Mouse (Mus musculus): ENCODE measurements around the gene E130116L18Rik. TPM values are rescaled to one million over a fixed set of nuclear protein-coding genes. Genes with fewer than 3 reads are reported as not detected.
"Not testable (repeated sequence)": the region's sequence is repeated elsewhere in the genome, so short reads cannot be mapped to it uniquely, and the experiment has no call there.

E130116L18Rik gene
- polyA plus RNA-seq, 1 experiment from 2014 or later = not detected

GRCm38 (mm10) chr5:25247036-25247435 lies 24.1 kb upstream of the E130116L18Rik start:
- Histone ChIP-seq H3K27me3 (ENCODE audit: control insufficient read depth, insufficient read depth, low read length) (no peaks in the 10 kb centered on the region), H3K36me3 (ENCODE audit: control insufficient read depth, insufficient read depth, low read length) (peaks cover 8% of the 10 kb centered on the region), H3K4me3 (ENCODE audit: low read depth, low read length) (no peak overlapping the region), H3K9me3 (ENCODE audit: control insufficient read depth, low read length) (no peaks in the 10 kb centered on the region), H3K27ac (ENCODE audit: low read depth, low read length) (no peak overlapping the region), H3K4me2 (no peak overlapping the region), H3K4me1 (ENCODE audit: control insufficient read depth, insufficient read depth, low read length) (no peaks in the 10 kb centered on the region), H3K9ac (ENCODE audit: low read length) (no peak overlapping the region)
- ATAC-seq (ENCODE audit: low FRiP score) (no peak), DNase-seq (ENCODE audit: low spot score, missing footprints) (no peak)
- WGBS = 83% methylated on average over 3 of the region's 3 CpGs

DNA sequence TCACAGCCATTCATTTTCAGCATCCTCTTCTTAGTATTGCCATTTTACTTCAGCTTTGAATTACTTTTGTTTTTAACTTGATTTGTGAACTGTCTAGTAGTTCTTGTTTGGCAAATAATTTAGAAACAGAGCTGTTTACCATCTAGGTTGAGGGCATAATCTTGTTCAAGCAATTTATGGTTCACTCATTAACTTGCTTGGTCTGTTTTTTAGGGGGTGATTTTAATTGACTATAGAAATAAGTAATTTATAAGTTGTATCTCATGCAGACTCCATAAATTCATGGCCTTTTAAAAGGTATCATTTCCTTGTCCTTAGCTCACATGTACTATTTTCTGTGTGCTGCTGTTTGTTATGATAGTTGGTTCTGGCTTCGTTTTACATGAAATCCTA lies 23.5 kb upstream of the E130116L18Rik start:
- no peak overlapping the region for H3K4me2 ChIP-seq
- DNase-seq (ENCODE audit: low spot score, missing footprints) (peak; percentile 62), ATAC-seq (ENCODE audit: low FRiP score) (no peak)
- H3K27me3 ChIP-seq (ENCODE audit: control insufficient read depth, insufficient read depth, low read length) = no peaks in the 10 kb centered on the region
- H3K36me3 ChIP-seq (ENCODE audit: control insufficient read depth, insufficient read depth, low read length) = peaks cover 7% of the 10 kb centered on the region
- no peaks in the 10 kb centered on the region for H3K9me3 ChIP-seq (ENCODE audit: control insufficient read depth, low read length)
- H3K4me1 ChIP-seq (ENCODE audit: control insufficient read depth, insufficient read depth, low read length) = no peaks in the 10 kb centered on the region
- WGBS = 76% methylated on average over 1 of the region's 1 CpGs
- H3K27ac ChIP-seq (ENCODE audit: low read depth, low read length) = no peak overlapping the region
- H3K9ac ChIP-seq (ENCODE audit: low read length) = no peak overlapping the region
- no peak overlapping the region for H3K4me3 ChIP-seq (ENCODE audit: low read depth, low read length)

DNA sequence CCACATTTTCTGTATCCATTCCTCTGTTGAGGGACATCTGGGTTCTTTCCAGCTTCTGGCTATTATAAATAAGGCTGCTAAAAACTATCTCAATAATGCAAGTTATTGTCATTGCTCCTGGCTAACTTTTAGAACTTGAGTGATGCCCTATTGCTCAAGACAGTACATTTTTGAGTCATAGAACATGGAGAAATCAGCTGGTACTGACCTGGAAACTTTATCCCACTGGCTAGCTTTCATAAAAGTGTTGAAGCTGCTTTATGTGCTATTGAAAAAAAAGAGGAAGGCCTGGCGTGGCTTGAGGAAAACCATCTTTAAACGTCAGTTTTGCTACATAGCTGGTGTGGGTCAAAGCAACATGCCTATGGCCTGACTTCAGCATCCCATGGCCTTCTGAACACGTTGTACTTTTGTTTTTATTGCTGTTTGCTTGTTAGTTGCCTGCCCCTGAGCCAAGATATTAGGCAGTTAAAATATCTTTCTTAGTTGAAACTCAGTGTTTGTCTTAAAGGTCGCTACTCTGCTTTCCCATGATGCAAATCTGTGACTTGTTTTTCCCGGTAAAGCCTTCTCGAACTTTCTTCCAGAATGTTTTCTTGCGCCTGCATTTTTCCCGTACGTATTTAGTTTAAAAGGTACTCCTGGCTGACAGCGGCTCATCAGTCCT lies 23.0 kb upstream of the E130116L18Rik start:
- H3K4me3 ChIP-seq (ENCODE audit: low read depth, low read length) = no peak overlapping the region
- no peaks in the 10 kb centered on the region for H3K4me1 ChIP-seq (ENCODE audit: control insufficient read depth, insufficient read depth, low read length)
- 87% methylated on average over 10 of the region's 10 CpGs for WGBS
- H3K9ac ChIP-seq (ENCODE audit: low read length) = no peak overlapping the region
- ATAC-seq (ENCODE audit: low FRiP score) = no peak
- H3K27ac ChIP-seq (ENCODE audit: low read depth, low read length) = no peak overlapping the region
- DNase-seq (ENCODE audit: low spot score, missing footprints) = peak; percentile 35
- H3K36me3 ChIP-seq (ENCODE audit: control insufficient read depth, insufficient read depth, low read length) = 0 out of 2 replicates have a peak, but pooled peaks cover 3% of the 10 kb centered on the region
- no peaks in the 10 kb centered on the region for H3K27me3 ChIP-seq (ENCODE audit: control insufficient read depth, insufficient read depth, low read length)
- no peak overlapping the region for H3K4me2 ChIP-seq
- H3K9me3 ChIP-seq (ENCODE audit: control insufficient read depth, low read length) = no peaks in the 10 kb centered on the region

GRCm38 (mm10) chr5:25243101-25243500 lies 20.1 kb upstream of the E130116L18Rik start:
- DNase-seq (ENCODE audit: low spot score, missing footprints) (no peak), ATAC-seq (ENCODE audit: low FRiP score) (no peak)
- Histone ChIP-seq H3K27me3 (ENCODE audit: control insufficient read depth, insufficient read depth, low read length) (no peaks in the 10 kb centered on the region), H3K36me3 (ENCODE audit: control insufficient read depth, insufficient read depth, low read length) (no peaks in the 10 kb centered on the region), H3K9ac (ENCODE audit: low read length) (no peak overlapping the region), H3K9me3 (ENCODE audit: control insufficient read depth, low read length) (no peaks in the 10 kb centered on the region), H3K4me3 (ENCODE audit: low read depth, low read length) (no peak overlapping the region), H3K27ac (ENCODE audit: low read depth, low read length) (no peak overlapping the region), H3K4me2 (no peak overlapping the region), H3K4me1 (ENCODE audit: control insufficient read depth, insufficient read depth, low read length) (no peaks in the 10 kb centered on the region)
- 92% methylated on average over 6 of the region's 6 CpGs for WGBS

- H3K9ac ChIP-seq (ENCODE audit: low read length); DNase-seq (ENCODE audit: low spot score, missing footprints); H3K4me3 ChIP-seq (ENCODE audit: low read depth, low read length); ATAC-seq (ENCODE audit: low FRiP score); H3K27ac ChIP-seq (ENCODE audit: low read depth, low read length); H3K4me1 ChIP-seq (ENCODE audit: control insufficient read depth, insufficient read depth, low read length); H3K4me2 ChIP-seq; H3K9me3 ChIP-seq (ENCODE audit: control insufficient read depth, low read length); H3K36me3 ChIP-seq (ENCODE audit: control insufficient read depth, insufficient read depth, low read length); H3K27me3 ChIP-seq (ENCODE audit: control insufficient read depth, insufficient read depth, low read length): not testable (repeated sequence)
- WGBS = 85% methylated on average over 1 of the region's 1 CpGs
These were observed 1.4 kb upstream of the E130116L18Rik start for GRCm38 (mm10) chr5:25224377-25224776.

GRCm38 (mm10) chr5:25221604-25222003 lies 1.3 kb downstream of the E130116L18Rik start, which contains the start of gene Galnt11:
Gene Galnt11 (plus strand): TSS chr5:25221904.
- Histone ChIP-seq H3K4me1 (ENCODE audit: control insufficient read depth, insufficient read depth, low read length) (peaks cover 6% of the 10 kb centered on the region; the same call in 1 of the 2 replicates), H3K36me3 (ENCODE audit: control insufficient read depth, insufficient read depth, low read length) (no peaks in the 10 kb centered on the region), H3K27ac (ENCODE audit: low read depth, low read length) (no peak within 1 kb of the TSS), H3K9ac (ENCODE audit: low read length) (peak within 1 kb of the TSS; percentile 87), H3K4me2 (peak within 1 kb of the TSS; percentile 63), H3K27me3 (ENCODE audit: control insufficient read depth, insufficient read depth, low read length) (no peaks in the 10 kb centered on the region), H3K4me3 (ENCODE audit: low read depth, low read length) (peak within 1 kb of the TSS; percentile 71), H3K9me3 (ENCODE audit: control insufficient read depth, low read length) (no peaks in the 10 kb centered on the region)
- ATAC-seq (ENCODE audit: low FRiP score) = no peak
- WGBS = 86% methylated on average over 3 of the region's 3 CpGs
- no peak for DNase-seq (ENCODE audit: low spot score, missing footprints)

DNA sequence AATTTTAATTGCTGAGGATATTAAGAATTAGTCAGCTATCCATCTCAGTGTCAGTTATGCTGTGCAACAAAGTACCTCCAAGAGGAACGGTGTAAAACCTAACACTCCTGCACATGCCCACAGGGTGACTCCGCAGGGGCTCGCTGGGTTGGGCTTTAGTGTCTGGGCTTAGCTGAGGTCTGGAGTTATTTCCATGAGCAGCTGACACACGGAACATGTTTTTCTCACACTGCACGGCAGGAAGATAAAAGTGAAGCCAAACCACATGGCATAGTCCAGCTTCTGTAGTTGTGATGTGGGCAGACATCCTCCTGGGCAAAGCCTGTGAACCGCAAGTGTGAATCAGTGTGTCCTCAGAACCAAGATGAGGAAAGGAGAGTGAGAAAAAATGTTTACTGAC lies 7.9 kb downstream of the E130116L18Rik start:
- DNase-seq (ENCODE audit: low spot score, missing footprints) (no peak), ATAC-seq (ENCODE audit: low FRiP score) (no peak)
- Histone ChIP-seq H3K36me3 (ENCODE audit: control insufficient read depth, insufficient read depth, low read length) (no peaks in the 10 kb centered on the region), H3K9ac (ENCODE audit: low read length) (no peak overlapping the region), H3K4me2 (no peak overlapping the region), H3K4me3 (ENCODE audit: low read depth, low read length) (no peak overlapping the region), H3K27me3 (ENCODE audit: control insufficient read depth, insufficient read depth, low read length) (no peaks in the 10 kb centered on the region), H3K27ac (ENCODE audit: low read depth, low read length) (no peak overlapping the region), H3K4me1 (ENCODE audit: control insufficient read depth, insufficient read depth, low read length) (no peaks in the 10 kb centered on the region), H3K9me3 (ENCODE audit: control insufficient read depth, low read length) (no peaks in the 10 kb centered on the region)
- WGBS = 85% methylated on average over 6 of the region's 6 CpGs

DNA sequence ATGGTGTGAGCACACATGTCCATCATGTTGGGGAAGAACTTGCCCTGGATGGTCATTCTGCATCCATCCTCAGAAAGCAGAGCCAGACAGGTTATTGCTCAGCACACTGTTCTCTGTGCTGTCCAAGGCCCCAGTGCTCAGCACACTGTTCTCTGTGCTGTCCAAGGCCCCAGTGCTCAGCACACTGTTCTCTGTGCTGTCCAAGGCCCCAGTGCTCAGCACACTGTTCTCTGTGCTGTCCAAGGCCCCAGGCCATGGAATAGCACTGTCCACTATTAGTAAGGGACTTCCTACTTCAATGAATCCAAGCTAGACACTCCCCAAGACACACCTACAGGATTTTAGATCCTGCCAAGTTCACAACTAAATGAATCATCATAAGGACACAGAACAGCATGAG lies 9.7 kb downstream of the E130116L18Rik start:
- not testable (repeated sequence) for H3K9ac ChIP-seq (ENCODE audit: low read length); H3K4me3 ChIP-seq (ENCODE audit: low read depth, low read length); H3K4me1 ChIP-seq (ENCODE audit: control insufficient read depth, insufficient read depth, low read length); H3K9me3 ChIP-seq (ENCODE audit: control insufficient read depth, low read length); H3K27me3 ChIP-seq (ENCODE audit: control insufficient read depth, insufficient read depth, low read length); H3K27ac ChIP-seq (ENCODE audit: low read depth, low read length); DNase-seq (ENCODE audit: low spot score, missing footprints); ATAC-seq (ENCODE audit: low FRiP score); H3K4me2 ChIP-seq; H3K36me3 ChIP-seq (ENCODE audit: control insufficient read depth, insufficient read depth, low read length)

DNA sequence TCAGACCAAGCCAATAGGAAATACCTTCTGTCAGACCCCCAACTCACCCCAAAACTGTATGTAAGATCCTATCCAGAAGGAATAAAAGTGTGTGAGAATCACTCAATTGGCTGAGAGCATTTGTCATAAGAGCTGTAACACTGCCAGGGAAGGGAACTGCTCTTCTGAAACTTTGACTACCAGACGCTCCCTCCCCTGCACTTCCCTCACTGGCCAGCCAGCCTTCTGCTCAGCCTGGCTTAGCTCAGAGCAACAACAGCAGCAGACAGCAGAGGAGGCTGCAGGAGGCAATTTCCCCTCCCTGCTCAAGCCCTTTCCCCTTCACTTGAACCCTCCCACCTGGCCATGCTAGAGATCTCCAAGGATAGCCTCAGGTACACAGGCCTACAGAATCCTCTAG lies 11.1 kb downstream of the E130116L18Rik start:
- no peak overlapping the region for H3K4me3 ChIP-seq (ENCODE audit: low read depth, low read length)
- ATAC-seq (ENCODE audit: low FRiP score) (no peak), DNase-seq (ENCODE audit: low spot score, missing footprints) (no peak)
- H3K9ac ChIP-seq (ENCODE audit: low read length) = no peak overlapping the region
- H3K27me3 ChIP-seq (ENCODE audit: control insufficient read depth, insufficient read depth, low read length) = no peaks in the 10 kb centered on the region
- no peak overlapping the region for H3K4me2 ChIP-seq
- no peak overlapping the region for H3K27ac ChIP-seq (ENCODE audit: low read depth, low read length)
- no peaks in the 10 kb centered on the region for H3K9me3 ChIP-seq (ENCODE audit: control insufficient read depth, low read length)
- 82% methylated on average over 1 of the region's 1 CpGs for WGBS
- no peaks in the 10 kb centered on the region for H3K36me3 ChIP-seq (ENCODE audit: control insufficient read depth, insufficient read depth, low read length)
- H3K4me1 ChIP-seq (ENCODE audit: control insufficient read depth, insufficient read depth, low read length) = no peaks in the 10 kb centered on the region

Data from midbrain, embryonic 11.5 days (tissue).